Mouse (Mus musculus) CH12.LX (cell line): ENCODE results near the gene Zfp791.

Experiments used
- BHLHE40 ChIP-seq: IDR thresholded peaks from 2 replicates; pipeline ENCODE4 v1.6.1; 2011; ENCODE audit warnings: mild to moderate bottlenecking, low read depth, low read length, improper control_type of control experiment
- CTCF ChIP-seq, 2 experiments: IDR thresholded peaks in 1 of 2; conservative IDR thresholded peaks in 1 of 2; 2 replicates each; pipeline ENCODE4 v1.5.1; 2011 to 2012; ENCODE audit warnings: low read depth in 2 of 2, low read length in 2 of 2, improper control_type of control experiment in 1 of 2, inconsistent platforms in 1 of 2, mild to moderate bottlenecking in 1 of 2, moderate library complexity in 1 of 2
- MXI1 ChIP-seq: IDR thresholded peaks from 2 replicates; pipeline ENCODE4 v1.6.1; 2011; ENCODE audit warnings: mild to moderate bottlenecking, low read depth, low read length, improper control_type of control experiment
- POLR2AphosphoS2 ChIP-seq: IDR thresholded peaks from 2 replicates; pipeline ENCODE4 v1.6.1; 2011; ENCODE audit warnings: low read depth, low read length, improper control_type of control experiment
- RAD21 ChIP-seq: IDR thresholded peaks from 2 replicates; pipeline ENCODE4 v1.6.1; 2011; ENCODE audit warnings: low read depth, mild to moderate bottlenecking, low read length, improper control_type of control experiment, moderate library complexity

GRCm38 (mm10) chr8:85090856-85091255, 32.0 kb downstream of the Zfp791 start:
- TF ChIP-seq RAD21 (no peak), BHLHE40 (no peak), CTCF (conservative IDR thresholded peaks at IDR 0.05 in 1 of 2, IDR thresholded peaks at IDR 0.05 in 1 of 2; ENCODE audit: low read depth in 2 of 2, low read length in 2 of 2) (no peak), POLR2AphosphoS2 (no peak), MXI1 (no peak)
